Mouse (Mus musculus) embryonic facial prominence, embryonic 14.5 days (tissue): ENCODE results near the gene Zfp219. TPM values are rescaled to one million over a fixed set of nuclear protein-coding genes. Genes with fewer than 3 reads are reported as not detected.

Experiments
- ATAC-seq: fragments of 200-750 bp; cut with Nextera tagmentation; 2 replicates; pipeline ENCODE4 v1.8.0; 2017; ENCODE audit warnings: low read depth, moderate number of reproducible peaks, moderate TSS enrichment
- DNase-seq: peaks from one replicate; pipeline ENCODE4 v3.0.0-alpha.2; 2015; ENCODE audit warnings: low spot score
- H3K27ac ChIP-seq: fragments of 300-500 bp; sonication (generic); replicated peaks from 2 replicates; pipeline ENCODE4 v1.5.1; 2014; ENCODE audit warnings: low read depth, mild to moderate bottlenecking, low read length, moderate library complexity
- H3K27me3 ChIP-seq: fragments of 300-500 bp; sonication (generic); replicated peaks from 2 replicates; pipeline ENCODE4 v1.6.1; 2014; ENCODE audit warnings: low read length; ENCODE audit not compliant: control insufficient read depth, insufficient read depth
- H3K36me3 ChIP-seq: fragments of 300-500 bp; sonication (generic); 2 replicates; pipeline ENCODE4 v1.6.1; 2014; ENCODE audit warnings: low read length, mixed read lengths; ENCODE audit not compliant: control insufficient read depth, insufficient read depth
- H3K4me1 ChIP-seq: fragments of 300-500 bp; sonication (generic); 2 replicates; pipeline ENCODE4 v1.6.1; 2014; ENCODE audit warnings: antibody characterized with exemption, low read length; ENCODE audit not compliant: control insufficient read depth, insufficient read depth
- H3K4me2 ChIP-seq: fragments of 300-500 bp; sonication (generic); 2 replicates; pipeline ENCODE4 v1.6.1; 2014; ENCODE audit warnings: low read depth, mild to moderate bottlenecking, low read length, moderate library complexity, mixed read lengths
- H3K4me3 ChIP-seq: fragments of 300-500 bp; sonication (generic); 2 replicates; pipeline ENCODE4 v1.5.1; 2014; ENCODE audit warnings: low read depth, mild to moderate bottlenecking, low read length
- H3K9ac ChIP-seq: fragments of 300-500 bp; sonication (generic); 2 replicates; pipeline ENCODE4 v1.6.1; 2014; ENCODE audit warnings: low read depth, mild to moderate bottlenecking, low read length, moderate library complexity, mixed read lengths
- H3K9me3 ChIP-seq: fragments of 300-500 bp; sonication (generic); 2 replicates; pipeline ENCODE4 v1.6.1; 2016; ENCODE audit warnings: low read length; ENCODE audit not compliant: control insufficient read depth
- WGBS: fragments of 180-500 bp; shearing (Covaris S2); extraction: QIAGEN DNeasy Blood & Tissue Kit; methylation state at CpG from one replicate; pipeline ENCODE4 v1.1.7; 2014; 5-methylcytosine and 5-hydroxymethylcytosine counted together
- polyA plus RNA-seq: library from polyadenylated mRNA; unstranded; fragments of >200 nt; fragmentation: Nextera tagmentation; extraction: Ambion mirVana; gene quantifications from 2 replicates; pipeline ENCODE4 v1.2.1, GENCODE M21; 2014

Gene Zfp219
- polyA plus RNA-seq, 1 experiment from 2014 or later, result 21.4 TPM

DNA sequence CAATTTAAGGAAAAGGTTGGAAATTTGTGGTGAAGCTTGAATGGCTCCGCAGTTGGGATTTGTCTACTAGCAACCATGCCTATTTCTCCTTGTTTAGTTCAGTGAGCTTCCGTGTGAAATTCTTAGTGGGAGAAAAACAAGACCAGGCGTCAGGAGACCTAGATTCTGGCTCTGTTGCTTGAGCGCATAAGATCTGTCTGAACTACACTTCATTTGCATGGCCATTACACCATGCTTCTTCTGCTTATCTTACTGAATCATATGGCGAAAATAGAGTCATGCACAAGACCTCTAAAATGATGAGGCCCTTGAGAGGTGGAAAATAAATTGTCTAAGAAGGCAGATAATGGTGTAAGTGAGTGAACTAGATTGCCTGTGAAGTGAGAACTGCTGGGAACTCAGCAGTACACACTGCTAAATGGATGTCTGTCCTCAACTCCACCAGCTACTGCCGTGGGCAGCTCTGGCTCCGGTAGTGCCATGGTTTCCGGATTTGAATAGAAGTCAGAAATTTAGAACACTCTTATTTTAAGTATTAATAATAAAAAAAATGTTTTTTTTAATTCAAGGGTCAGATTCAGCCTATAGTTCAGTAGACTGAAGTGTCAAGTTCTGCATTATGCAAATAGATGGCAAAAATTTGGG is 1.2 kb upstream of the Zfp219 start:
- no peak for ATAC-seq
- H3K27ac ChIP-seq, result peak overlapping the region; percentile 100

DNA sequence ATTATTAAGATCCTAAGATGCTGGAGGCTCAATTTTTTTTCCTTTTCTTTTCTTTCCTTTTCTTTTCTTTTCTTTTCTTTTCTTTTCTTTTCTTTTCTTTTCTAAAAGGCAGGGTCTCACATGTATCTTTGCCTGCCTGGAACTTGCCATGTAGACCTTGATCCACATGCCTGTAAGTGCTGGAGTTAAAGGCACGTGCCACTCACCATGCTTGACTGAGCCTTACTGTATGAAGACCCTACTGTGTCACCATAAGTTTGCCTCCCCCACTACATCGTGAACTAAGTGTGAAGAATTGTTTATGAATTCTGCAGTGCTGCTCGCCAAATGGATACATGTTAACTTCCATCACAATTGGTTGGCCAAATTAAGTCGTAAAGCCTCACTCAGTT is 601 bp upstream of the Zfp219 start:
- Histone ChIP-seq H3K4me3 (peak overlapping the region; percentile 72), H3K4me1 (peaks cover 22% of the 10 kb centered on the region; the same call in 1 of the 2 replicates), H3K36me3 (no peaks in the 10 kb centered on the region), H3K9ac (peak overlapping the region; percentile 97; the same call in 1 of the 2 replicates), H3K4me2 (peak overlapping the region; percentile 67), H3K27me3 (no peaks in the 10 kb centered on the region), H3K27ac (peak overlapping the region; percentile 100), H3K9me3 (no peaks in the 10 kb centered on the region)
- DNase-seq (no peak), ATAC-seq (no peak)
- 74% methylated on average over 4 of the region's 4 CpGs for WGBS

More for the DNA sequence above, 1.2 kb upstream of the Zfp219 start:
- DNase-seq, result no peak
- H3K9ac ChIP-seq, result no peak overlapping the region
- 92% methylated on average over 8 of the region's 8 CpGs for WGBS
- no peak overlapping the region for H3K4me3 ChIP-seq
- no peak overlapping the region; the same call in 1 of the 2 replicates for H3K4me2 ChIP-seq
- H3K9me3 ChIP-seq, result no peaks in the 10 kb centered on the region
- H3K27me3 ChIP-seq, result no peaks in the 10 kb centered on the region
- peaks cover 22% of the 10 kb centered on the region; the same call in 1 of the 2 replicates for H3K4me1 ChIP-seq
- no peaks in the 10 kb centered on the region for H3K36me3 ChIP-seq

GRCm38 (mm10) chr14:52019590-52020340 is 768 bp downstream of the Zfp219 start:
- DNase-seq, result peak; percentile 99
- Histone ChIP-seq H3K27me3 (no peaks in the 10 kb centered on the region), H3K36me3 (no peaks in the 10 kb centered on the region), H3K4me1 (peaks cover 27% of the 10 kb centered on the region; the same call in 1 of the 2 replicates), H3K4me3 (peak overlapping the region; percentile 72), H3K4me2 (peak overlapping the region; percentile 67), H3K27ac (peak overlapping the region; percentile 100), H3K9ac (peak overlapping the region; percentile 97), H3K9me3 (no peaks in the 10 kb centered on the region)
- ATAC-seq, result peak; percentile 93
- WGBS, result under 1% methylated on average over 42 of the region's 74 CpGs

DNA sequence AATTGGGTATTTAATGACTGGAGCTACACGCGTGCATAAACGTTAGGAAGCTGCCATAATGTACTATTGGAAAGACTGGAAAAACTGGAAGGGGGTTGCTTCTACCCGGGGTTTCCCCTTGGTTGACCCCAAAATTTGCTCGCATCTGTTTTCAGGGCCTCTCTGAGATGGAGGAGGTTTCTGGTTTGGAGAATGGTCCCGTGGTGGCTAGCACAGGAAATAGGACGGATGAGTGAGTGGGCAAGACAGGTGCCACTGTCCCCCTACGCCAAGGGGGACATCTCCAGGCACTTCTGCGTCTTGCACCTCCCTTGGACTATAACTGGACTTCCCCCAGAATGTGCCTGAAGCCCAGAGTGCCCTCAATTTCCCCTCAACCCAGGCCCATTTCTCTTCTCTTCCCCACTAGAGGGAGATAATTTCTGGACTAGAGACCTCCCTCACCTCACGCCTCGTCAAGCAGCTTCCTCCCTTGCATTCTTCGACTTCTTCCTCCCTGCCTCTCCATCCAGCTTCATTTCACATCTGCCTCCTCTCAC is 1.4 kb downstream of the Zfp219 start:
- WGBS, result 29% methylated on average over 12 of the region's 12 CpGs
- no peaks in the 10 kb centered on the region for H3K9me3 ChIP-seq
- H3K36me3 ChIP-seq, result no peaks in the 10 kb centered on the region
- ATAC-seq, result peak; percentile 5; the same call in 1 of the 2 replicates
- DNase-seq, result no peak
- peak overlapping the region; percentile 72 for H3K4me3 ChIP-seq
- H3K4me1 ChIP-seq, result peaks cover 27% of the 10 kb centered on the region; the same call in 1 of the 2 replicates
- H3K9ac ChIP-seq, result peak overlapping the region; percentile 97
- peak overlapping the region; percentile 100 for H3K27ac ChIP-seq
- no peaks in the 10 kb centered on the region for H3K27me3 ChIP-seq
- peak overlapping the region; percentile 67 for H3K4me2 ChIP-seq

DNA sequence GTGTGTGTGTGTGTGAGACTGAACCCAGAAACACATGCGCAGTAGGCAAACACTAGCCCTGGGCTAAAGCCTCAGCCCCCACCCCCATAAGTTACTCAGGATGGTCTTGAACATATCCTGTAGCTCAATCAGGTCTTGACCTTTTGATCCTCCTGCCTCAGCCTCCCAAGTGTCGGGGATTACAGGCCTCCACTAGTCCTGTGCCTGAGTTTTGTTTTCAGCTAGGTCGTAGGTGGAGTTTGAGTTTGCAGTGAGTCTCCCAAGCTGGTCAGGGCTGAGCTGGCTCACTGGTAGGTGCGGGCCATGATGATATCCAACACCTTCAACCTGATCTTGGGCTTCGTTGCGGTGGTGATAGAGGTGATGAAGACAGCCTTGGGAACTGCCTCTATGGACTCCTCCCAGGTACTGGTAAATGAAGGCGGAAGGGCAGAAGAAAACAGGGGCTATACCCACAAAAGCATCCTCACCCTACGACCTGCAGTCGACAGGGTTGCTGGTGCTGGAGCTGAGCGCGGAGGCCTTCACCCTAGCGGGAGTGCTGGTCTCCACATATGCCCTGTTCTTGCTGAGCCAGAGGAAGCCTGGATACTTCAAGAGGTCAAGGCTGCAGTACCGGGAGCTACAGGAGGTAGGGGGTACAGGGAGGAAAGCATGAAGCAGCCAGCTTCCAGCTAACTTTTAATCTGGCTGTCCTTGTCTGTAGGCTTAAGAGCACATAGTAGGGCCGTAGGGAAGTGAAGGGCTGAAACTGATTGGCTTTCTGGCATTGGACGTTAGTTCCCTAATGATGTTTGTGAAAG is 2.1 kb downstream of the Zfp219 start:
- Histone ChIP-seq H3K4me1 (peaks cover 24% of the 10 kb centered on the region; the same call in 1 of the 2 replicates), H3K27me3 (no peaks in the 10 kb centered on the region), H3K9me3 (no peaks in the 10 kb centered on the region), H3K4me3 (peak overlapping the region; percentile 72), H3K9ac (peak overlapping the region; percentile 97), H3K36me3 (no peaks in the 10 kb centered on the region), H3K4me2 (peak overlapping the region; percentile 67), H3K27ac (peak overlapping the region; percentile 100)
- no peak for ATAC-seq
- no peak for DNase-seq
- 87% methylated on average over 15 of the region's 15 CpGs for WGBS

DNA sequence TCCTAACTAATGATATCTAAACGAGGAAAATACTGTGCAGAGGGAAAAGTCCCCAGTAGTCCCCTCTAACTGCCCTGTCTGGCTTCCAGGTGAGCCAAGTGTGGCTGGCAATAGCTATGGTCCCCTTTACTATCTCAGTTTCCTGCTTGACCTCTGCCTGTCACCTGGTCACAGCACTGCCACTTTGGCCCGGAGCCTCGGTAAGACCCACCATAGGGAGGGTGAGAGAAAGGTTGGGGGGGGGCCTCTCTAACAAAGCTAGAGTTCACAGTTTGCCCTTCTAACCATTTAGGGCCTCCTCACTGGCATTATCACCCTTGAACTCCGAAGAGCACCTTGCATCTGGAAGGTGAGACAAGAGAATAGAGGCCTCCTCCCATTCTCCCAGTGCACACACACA is 2.9 kb downstream of the Zfp219 start:
- no peak for ATAC-seq
- Histone ChIP-seq H3K9me3 (no peaks in the 10 kb centered on the region), H3K9ac (no peak overlapping the region), H3K27me3 (no peaks in the 10 kb centered on the region), H3K4me1 (peaks cover 21% of the 10 kb centered on the region; the same call in 1 of the 2 replicates), H3K4me3 (no peak overlapping the region), H3K27ac (no peak overlapping the region), H3K4me2 (no peak overlapping the region), H3K36me3 (no peaks in the 10 kb centered on the region)
- WGBS, result 71% methylated on average over 4 of the region's 4 CpGs
- DNase-seq, result no peak

DNA sequence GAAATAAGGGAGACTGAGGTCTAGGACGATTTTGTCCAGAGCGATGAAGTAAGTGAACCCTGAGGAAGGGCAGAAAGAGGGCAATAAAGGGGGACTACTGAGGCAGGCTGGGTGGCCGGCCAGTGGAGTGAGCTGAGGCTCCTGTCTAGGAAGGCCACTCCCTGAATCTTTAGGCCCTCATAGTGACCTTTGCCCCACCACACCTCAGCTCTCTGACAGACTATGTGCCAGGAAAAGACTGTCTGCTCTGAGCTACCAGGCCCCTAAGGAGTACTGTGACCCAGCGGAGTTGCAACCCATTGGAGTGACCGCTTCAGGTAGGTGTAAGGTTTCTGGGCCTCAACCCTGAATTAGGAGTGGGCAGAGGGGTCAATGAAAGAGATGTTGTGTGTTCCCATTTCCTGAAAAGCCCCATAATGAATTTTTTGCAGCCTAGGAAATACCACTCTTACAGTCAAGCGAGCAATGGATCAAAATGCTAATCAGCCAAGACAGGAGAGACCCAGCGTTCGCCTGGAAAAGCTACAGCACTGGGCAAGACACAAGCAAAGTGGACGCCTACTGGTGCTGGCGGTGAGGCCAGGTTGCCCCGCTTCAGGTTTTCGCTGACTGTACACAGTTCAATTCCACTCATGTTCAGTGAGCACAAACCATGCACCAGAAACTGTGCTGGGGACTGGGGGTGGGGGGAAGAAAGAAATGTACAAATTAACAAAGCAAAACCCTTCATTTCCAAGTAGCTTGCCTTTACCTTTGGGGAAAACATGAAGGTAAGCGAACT is 3.7 kb downstream of the Zfp219 start:
- DNase-seq (no peak), ATAC-seq (no peak)
- H3K9ac ChIP-seq, result no peak overlapping the region
- H3K4me1 ChIP-seq, result peaks cover 14% of the 10 kb centered on the region; the same call in 1 of the 2 replicates
- H3K9me3 ChIP-seq, result no peaks in the 10 kb centered on the region
- 78% methylated on average over 13 of the region's 13 CpGs for WGBS
- H3K27me3 ChIP-seq, result no peaks in the 10 kb centered on the region
- no peak overlapping the region for H3K4me2 ChIP-seq
- no peaks in the 10 kb centered on the region for H3K36me3 ChIP-seq
- H3K4me3 ChIP-seq, result no peak overlapping the region
- H3K27ac ChIP-seq, result no peak overlapping the region
